Mouse (Mus musculus) liver, embryonic 13.5 days (tissue): ENCODE data around the gene Ptprt. TPM values are rescaled to one million over a fixed set of nuclear protein-coding genes. Genes with fewer than 3 reads are reported as not detected.

Source experiments
- ATAC-seq: fragments of 200-750 bp; cut with Nextera tagmentation; 2 replicates; pipeline ENCODE4 v1.8.0; 2017; ENCODE audit warnings: low read depth, mild to moderate bottlenecking, moderate number of reproducible peaks, moderate library complexity
- DNase-seq: peaks from one replicate; pipeline ENCODE4 v3.0.0; 2022
- H3K27ac ChIP-seq: fragments of 300-500 bp; sonication (generic); 2 replicates; pipeline ENCODE4 v1.5.1; 2015; ENCODE audit warnings: moderate library complexity, mild to moderate bottlenecking, inconsistent platforms
- H3K27me3 ChIP-seq: fragments of 300-500 bp; sonication (generic); 2 replicates; pipeline ENCODE4 v1.6.1; 2015; ENCODE audit warnings: mild to moderate bottlenecking, inconsistent platforms
- H3K36me3 ChIP-seq: fragments of 300-500 bp; sonication (generic); 2 replicates; pipeline ENCODE4 v1.6.1; 2015; ENCODE audit warnings: mild to moderate bottlenecking, inconsistent platforms
- H3K4me1 ChIP-seq: fragments of 300-500 bp; sonication (generic); replicated peaks from 2 replicates; pipeline ENCODE4 v1.6.1; 2015; ENCODE audit warnings: inconsistent platforms
- H3K4me2 ChIP-seq: fragments of 300-500 bp; sonication (generic); 2 replicates; pipeline ENCODE4 v1.6.1; 2015; ENCODE audit warnings: inconsistent platforms, mild to moderate bottlenecking, moderate library complexity
- H3K4me3 ChIP-seq: fragments of 300-500 bp; sonication (generic); replicated peaks from 2 replicates; pipeline ENCODE4 v1.5.1; 2015; ENCODE audit warnings: mild to moderate bottlenecking, inconsistent platforms
- H3K9ac ChIP-seq: fragments of 300-500 bp; sonication (generic); 2 replicates; pipeline ENCODE4 v1.6.1; 2015; ENCODE audit warnings: mild to moderate bottlenecking, inconsistent platforms
- H3K9me3 ChIP-seq: fragments of 300-500 bp; sonication (generic); replicated peaks from 2 replicates; pipeline ENCODE4 v1.6.1; 2016; ENCODE audit warnings: inconsistent platforms
- WGBS: fragments of 180-500 bp; shearing (Covaris S2); methylation state at CpG from one replicate; pipeline ENCODE4 v1.1.7; 2015; ENCODE audit not compliant: insufficient replicate concordance; 5-methylcytosine and 5-hydroxymethylcytosine counted together
- polyA plus RNA-seq: library from polyadenylated mRNA; unstranded; fragments of >200 nt; fragmentation: Nextera tagmentation; extraction: Ambion mirVana; gene quantifications from 2 replicates; pipeline ENCODE4 v1.2.1, GENCODE M21; 2015

Gene Ptprt
- polyA plus RNA-seq, 1 experiment from 2014 or later: 0.01 TPM

GRCm38 (mm10) chr2:161907214-161907613 lies 753.7 kb downstream of the Ptprt start:
- no peak overlapping the region for H3K9ac ChIP-seq
- H3K4me3 ChIP-seq: no peak overlapping the region
- WGBS: 70% methylated on average over 7 of the region's 7 CpGs
- H3K27ac ChIP-seq: no peak overlapping the region
- H3K9me3 ChIP-seq: no peaks in the 10 kb centered on the region
- no peaks in the 10 kb centered on the region for H3K4me1 ChIP-seq
- DNase-seq: no peak
- ATAC-seq: no peak
- no peaks in the 10 kb centered on the region for H3K27me3 ChIP-seq
- H3K4me2 ChIP-seq: no peak overlapping the region
- H3K36me3 ChIP-seq: no peaks in the 10 kb centered on the region

GRCm38 (mm10) chr2:161902196-161902595 lies 758.8 kb downstream of the Ptprt start:
- Histone ChIP-seq H3K9ac (no peak overlapping the region), H3K9me3 (no peaks in the 10 kb centered on the region), H3K36me3 (no peaks in the 10 kb centered on the region), H3K4me3 (no peak overlapping the region), H3K27ac (no peak overlapping the region), H3K27me3 (no peaks in the 10 kb centered on the region), H3K4me1 (no peaks in the 10 kb centered on the region), H3K4me2 (no peak overlapping the region)
- ATAC-seq (no peak), DNase-seq (no peak)
- 65% methylated on average over 3 of the region's 3 CpGs for WGBS

DNA sequence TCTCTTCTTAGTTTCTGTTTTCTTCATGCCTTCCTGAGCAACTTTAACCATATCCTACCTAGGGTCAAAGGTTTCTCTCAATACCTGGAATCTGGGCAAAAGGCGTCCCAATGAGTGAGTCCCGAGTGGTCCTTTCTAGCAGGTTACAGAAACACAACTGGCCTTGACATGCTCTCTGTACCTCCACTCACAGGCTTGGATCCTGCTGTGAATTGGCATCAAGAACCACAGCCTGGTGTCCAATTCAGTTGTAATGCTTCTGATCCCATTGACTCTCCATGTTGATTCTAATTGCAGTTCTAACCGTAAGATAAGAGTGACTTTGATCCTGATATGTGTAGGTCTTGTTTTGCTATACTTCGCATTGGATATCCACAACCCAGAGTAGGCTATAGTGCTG lies 776.5 kb downstream of the Ptprt start:
- Histone ChIP-seq H3K4me2 (no peak overlapping the region), H3K9ac (no peak overlapping the region), H3K27ac (no peak overlapping the region), H3K9me3 (no peaks in the 10 kb centered on the region), H3K27me3 (no peaks in the 10 kb centered on the region), H3K36me3 (no peaks in the 10 kb centered on the region), H3K4me1 (no peaks in the 10 kb centered on the region), H3K4me3 (no peak overlapping the region)
- WGBS: 75% methylated on average over 4 of the region's 4 CpGs
- no peak for DNase-seq
- ATAC-seq: no peak

- Histone ChIP-seq H3K4me3 (no peak overlapping the region), H3K27ac (no peak overlapping the region), H3K9me3 (no peaks in the 10 kb centered on the region), H3K9ac (no peak overlapping the region), H3K36me3 (no peaks in the 10 kb centered on the region), H3K27me3 (no peaks in the 10 kb centered on the region), H3K4me2 (no peak overlapping the region), H3K4me1 (no peaks in the 10 kb centered on the region)
- no peak for DNase-seq
- ATAC-seq: no peak
- 35% methylated on average over 4 of the region's 4 CpGs for WGBS
Observed at GRCm38 (mm10) chr2:161882580-161882979, 778.4 kb downstream of the Ptprt start.

GRCm38 (mm10) chr2:161880941-161881340 lies 780.0 kb downstream of the Ptprt start:
- no peaks in the 10 kb centered on the region for H3K9me3 ChIP-seq
- no peak overlapping the region for H3K27ac ChIP-seq
- H3K9ac ChIP-seq: no peak overlapping the region
- ATAC-seq (no peak), DNase-seq (no peak)
- WGBS: 55% methylated on average over 3 of the region's 3 CpGs
- H3K27me3 ChIP-seq: no peaks in the 10 kb centered on the region
- H3K4me2 ChIP-seq: no peak overlapping the region
- no peaks in the 10 kb centered on the region for H3K4me1 ChIP-seq
- H3K4me3 ChIP-seq: no peak overlapping the region
- no peaks in the 10 kb centered on the region for H3K36me3 ChIP-seq

DNA sequence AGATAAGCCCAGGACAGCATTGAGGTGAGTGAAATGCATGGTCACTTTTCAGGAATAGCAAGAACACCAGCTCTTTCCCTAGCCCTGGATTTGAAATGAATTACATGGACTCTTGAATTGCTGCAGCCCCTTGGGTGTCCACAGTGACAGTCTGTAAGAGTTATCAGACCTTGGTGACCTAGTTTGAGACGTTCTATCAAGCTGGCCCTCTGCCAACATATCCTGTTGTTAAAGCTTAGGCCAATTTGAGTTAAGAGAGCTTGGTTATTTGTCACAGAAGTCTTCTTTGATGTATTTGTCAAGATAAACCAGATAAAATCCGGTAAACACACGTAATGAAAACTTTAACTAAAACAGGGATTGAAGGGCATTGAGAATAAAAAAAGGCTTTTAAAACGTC lies 795.7 kb downstream of the Ptprt start:
- H3K27me3 ChIP-seq: no peaks in the 10 kb centered on the region
- no peaks in the 10 kb centered on the region for H3K36me3 ChIP-seq
- H3K9ac ChIP-seq: no peak overlapping the region
- no peak for ATAC-seq
- 41% methylated on average over 4 of the region's 4 CpGs for WGBS
- DNase-seq: no peak
- no peak overlapping the region for H3K27ac ChIP-seq
- no peaks in the 10 kb centered on the region for H3K4me1 ChIP-seq
- no peak overlapping the region for H3K4me3 ChIP-seq
- no peak overlapping the region for H3K4me2 ChIP-seq
- H3K9me3 ChIP-seq: no peaks in the 10 kb centered on the region

DNA sequence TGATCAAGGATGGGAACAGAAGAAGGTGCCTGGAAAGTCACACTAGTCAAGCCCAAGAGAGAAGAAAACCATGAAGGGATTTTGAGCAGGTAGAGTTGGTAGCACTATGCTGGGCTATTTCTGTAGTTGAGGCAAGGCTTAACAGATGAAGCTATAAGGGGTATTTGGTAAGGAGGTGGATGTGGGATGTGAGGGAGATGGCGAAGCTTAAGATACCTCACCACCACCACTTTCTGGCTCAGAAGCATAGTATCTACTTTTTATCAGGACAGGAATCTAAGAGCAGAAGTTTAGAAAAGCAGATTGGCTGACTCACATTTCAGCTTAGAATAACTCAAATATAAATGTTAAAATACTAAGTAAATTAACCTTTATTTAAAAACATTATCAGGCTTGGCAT lies 802.1 kb downstream of the Ptprt start:
- ATAC-seq (no peak), DNase-seq (no peak)
- H3K4me2 ChIP-seq: no peak overlapping the region
- H3K4me1 ChIP-seq: no peaks in the 10 kb centered on the region
- H3K36me3 ChIP-seq: no peaks in the 10 kb centered on the region
- H3K27ac ChIP-seq: no peak overlapping the region
- H3K9ac ChIP-seq: no peak overlapping the region
- no peak overlapping the region for H3K4me3 ChIP-seq
- WGBS: 67% methylated on average over 1 of the region's 1 CpGs
- no peaks in the 10 kb centered on the region for H3K27me3 ChIP-seq
- H3K9me3 ChIP-seq: no peaks in the 10 kb centered on the region

GRCm38 (mm10) chr2:161858361-161858760 lies 802.6 kb downstream of the Ptprt start:
- 68% methylated on average over 1 of the region's 1 CpGs for WGBS
- no peaks in the 10 kb centered on the region for H3K4me1 ChIP-seq

GRCm38 (mm10) chr2:161835001-161835400 lies 825.9 kb downstream of the Ptprt start:
- H3K36me3 ChIP-seq: no peaks in the 10 kb centered on the region
- H3K9me3 ChIP-seq: no peaks in the 10 kb centered on the region
- 49% methylated on average over 4 of the region's 4 CpGs for WGBS
- H3K4me2 ChIP-seq: no peak overlapping the region
- no peak for DNase-seq
- no peaks in the 10 kb centered on the region for H3K4me1 ChIP-seq
- no peak for ATAC-seq
- H3K4me3 ChIP-seq: no peak overlapping the region
- no peak overlapping the region for H3K27ac ChIP-seq
- no peaks in the 10 kb centered on the region for H3K27me3 ChIP-seq
- no peak overlapping the region for H3K9ac ChIP-seq

More at GRCm38 (mm10) chr2:161858361-161858760, 802.6 kb downstream of the Ptprt start:
- Histone ChIP-seq H3K9ac (no peak overlapping the region), H3K9me3 (no peaks in the 10 kb centered on the region), H3K4me2 (no peak overlapping the region), H3K36me3 (no peaks in the 10 kb centered on the region), H3K4me3 (no peak overlapping the region), H3K27ac (no peak overlapping the region), H3K27me3 (no peaks in the 10 kb centered on the region)
- ATAC-seq (no peak), DNase-seq (no peak)

GRCm38 (mm10) chr2:161833846-161834245 lies 827.1 kb downstream of the Ptprt start:
- H3K9ac ChIP-seq: no peak overlapping the region
- H3K27me3 ChIP-seq: no peaks in the 10 kb centered on the region
- no peak for DNase-seq
- H3K27ac ChIP-seq: no peak overlapping the region
- WGBS: 63% methylated on average over 2 of the region's 2 CpGs
- H3K36me3 ChIP-seq: no peaks in the 10 kb centered on the region
- ATAC-seq: no peak
- no peaks in the 10 kb centered on the region for H3K4me1 ChIP-seq
- no peak overlapping the region for H3K4me2 ChIP-seq
- H3K4me3 ChIP-seq: no peak overlapping the region
- no peaks in the 10 kb centered on the region for H3K9me3 ChIP-seq

DNA sequence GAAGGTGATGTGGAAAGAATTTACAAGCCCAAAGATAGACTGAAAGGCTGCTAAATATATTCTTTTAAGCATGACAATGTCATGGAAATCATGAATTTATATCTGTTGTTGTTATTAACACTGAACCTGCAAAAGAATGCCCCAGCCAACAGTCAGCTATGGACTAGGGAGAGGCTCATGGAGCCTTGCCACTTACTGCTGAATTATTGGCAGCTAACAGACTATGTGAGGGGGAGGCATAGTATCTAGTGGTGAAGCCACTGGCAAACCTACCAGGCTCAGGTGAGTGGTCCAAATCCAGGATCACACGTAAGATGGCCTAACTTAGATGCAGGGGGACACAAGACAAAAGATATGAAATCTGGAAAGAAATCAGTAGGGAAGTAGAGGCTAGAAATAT lies 847.6 kb downstream of the Ptprt start:
- DNase-seq: no peak
- ATAC-seq: no peak
- H3K36me3 ChIP-seq: no peaks in the 10 kb centered on the region
- WGBS: 52% methylated on average over 1 of the region's 1 CpGs
- H3K27me3 ChIP-seq: no peaks in the 10 kb centered on the region
- no peak overlapping the region for H3K27ac ChIP-seq
- no peak overlapping the region for H3K4me2 ChIP-seq
- H3K4me3 ChIP-seq: no peak overlapping the region
- no peaks in the 10 kb centered on the region for H3K4me1 ChIP-seq
- H3K9me3 ChIP-seq: no peaks in the 10 kb centered on the region
- H3K9ac ChIP-seq: no peak overlapping the region

DNA sequence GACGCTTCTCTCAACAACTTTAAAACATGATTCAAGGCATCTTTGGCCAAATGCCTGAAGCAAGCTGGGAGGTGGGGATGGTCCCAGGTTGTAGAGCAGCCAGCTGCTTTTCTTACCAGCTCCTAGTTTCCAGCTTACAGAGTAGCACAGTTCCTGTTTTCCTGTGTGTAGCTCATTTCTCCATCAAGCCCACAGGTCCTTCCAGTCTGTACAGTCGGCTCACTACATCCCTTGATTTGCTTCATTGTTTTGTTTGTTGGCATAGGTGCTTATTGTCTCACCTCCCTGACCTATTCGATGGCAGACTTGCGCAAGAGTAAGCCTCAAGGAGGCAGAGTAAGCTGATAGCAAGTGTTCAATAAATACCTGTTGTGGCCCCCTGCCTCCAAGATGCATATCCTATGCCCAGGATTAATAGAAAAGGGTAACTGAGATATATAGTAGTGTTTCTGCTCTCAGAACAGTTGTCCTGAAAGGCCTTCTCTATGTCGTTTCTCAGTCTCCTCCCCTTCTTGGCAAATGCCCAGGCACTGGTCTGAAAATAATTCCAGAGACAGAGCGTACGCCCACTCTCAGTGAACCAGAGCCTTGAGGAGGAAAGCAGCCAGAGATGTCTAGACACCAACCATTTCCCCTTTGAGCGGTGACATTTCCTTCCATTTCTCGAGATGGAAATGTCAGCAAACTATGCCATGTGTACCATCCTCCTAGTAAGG lies 852.7 kb downstream of the Ptprt start:
- 58% methylated on average over 9 of the region's 9 CpGs for WGBS

More for the DNA sequence above, 852.7 kb downstream of the Ptprt start:
- H3K9me3 ChIP-seq: no peaks in the 10 kb centered on the region
- no peak overlapping the region for H3K4me3 ChIP-seq
- no peak overlapping the region for H3K4me2 ChIP-seq
- no peaks in the 10 kb centered on the region for H3K27me3 ChIP-seq
- DNase-seq (no peak), ATAC-seq (no peak)
- no peaks in the 10 kb centered on the region for H3K36me3 ChIP-seq
- no peaks in the 10 kb centered on the region for H3K4me1 ChIP-seq
- H3K27ac ChIP-seq: no peak overlapping the region
- H3K9ac ChIP-seq: no peak overlapping the region
